Mouse (Mus musculus): Measurements from ENCODE around the gene Lrrk2. TPM values are rescaled to one million over a fixed set of nuclear protein-coding genes. Genes with fewer than 3 reads are reported as not detected.

Lrrk2 gene
- 1 to 10 TPM in 1 of 2 experiments, under 1 TPM in 1; 0.73 to 7.9 TPM for polyA plus RNA-seq (2012; fragmentation: generic; extraction: Trizol)

DNA sequence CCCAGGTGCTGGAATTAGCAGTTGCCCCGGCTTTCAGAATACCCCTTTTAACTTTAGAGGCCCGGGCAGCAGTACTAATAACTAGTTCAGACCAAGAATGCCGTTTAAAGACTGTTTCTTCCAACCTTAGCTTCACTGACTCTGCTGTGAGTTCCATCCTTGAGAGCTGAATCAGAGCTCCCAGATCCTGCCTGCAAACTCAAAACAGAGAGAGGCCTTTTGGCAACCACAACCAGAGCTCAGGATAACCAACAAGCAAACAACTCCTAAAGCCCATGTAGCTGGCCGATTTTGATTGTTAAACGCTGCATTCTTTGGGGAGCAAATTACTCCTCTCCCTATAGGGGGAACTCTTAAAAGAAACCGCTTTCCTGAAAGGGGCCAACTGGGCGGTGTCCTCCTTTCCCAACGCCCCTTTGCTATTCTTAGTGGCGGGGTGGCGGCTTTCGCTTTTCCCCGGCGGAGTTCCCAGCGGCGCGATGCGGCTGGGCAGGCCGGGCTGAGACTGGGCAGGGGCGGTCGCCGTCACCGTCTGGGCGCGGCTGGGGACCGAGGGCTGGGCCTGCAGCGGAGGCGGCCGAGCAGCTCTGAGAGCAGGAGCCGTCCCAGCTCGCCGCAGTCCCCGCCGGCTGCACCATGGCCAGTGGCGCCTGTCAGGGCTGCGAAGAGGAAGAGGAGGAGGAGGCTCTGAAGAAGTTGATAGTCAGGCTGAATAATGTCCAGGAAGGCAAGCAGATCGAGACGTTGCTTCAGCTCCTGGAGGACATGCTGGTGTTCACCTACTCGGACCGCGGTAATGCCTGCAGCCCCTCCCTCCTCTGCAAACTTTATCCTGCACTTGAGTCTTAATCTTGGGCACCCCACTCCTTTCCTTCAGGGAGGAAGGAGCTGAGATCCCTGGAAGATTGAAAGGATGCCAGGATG lies at the start of gene Lrrk2:
Gene Lrrk2 (plus strand): TSS at position 531 of the 924 bp plus-strand sequence.

DNA sequence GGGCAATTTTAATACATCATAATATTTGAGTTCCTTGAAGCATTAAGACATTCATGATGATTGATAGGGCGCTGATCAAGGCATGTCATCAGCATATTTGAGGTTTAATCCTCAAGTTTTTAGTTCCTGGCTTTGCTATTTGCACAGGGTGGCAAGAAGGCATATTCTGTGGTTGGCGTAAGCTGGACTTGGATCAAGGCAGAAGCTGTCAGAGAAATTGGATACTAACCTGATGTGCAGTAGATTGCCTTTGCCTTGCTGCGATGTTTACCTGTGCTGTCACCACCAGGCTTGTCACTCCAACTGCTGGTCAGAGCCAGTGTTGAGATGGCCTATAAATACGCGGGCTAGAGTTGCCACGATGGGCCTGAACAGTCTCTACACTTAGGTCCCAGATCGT lies 165.0 kb downstream of the Lrrk2 start, which contains the start of gene Smgc:
Gene Smgc (plus strand): TSS at position 301 of the 400 bp plus-strand sequence.

Other genes with a start within 250 kb of the Lrrk2 start
- gene Slc2a13, start 99.9 kb upstream of the Lrrk2 start, polyA plus RNA-seq (2012; fragmentation: generic; extraction: Trizol) = 1 to 10 TPM in 1 of 2 experiments, under 1 TPM in 1; 0.04 to 1.6 TPM
- gene Smgc, start 165.1 kb downstream of the Lrrk2 start, polyA plus RNA-seq (2012; fragmentation: generic; extraction: Trizol) = not detected